Mouse (Mus musculus): ENCODE measurements around the gene Pdcd11. TPM values are rescaled to one million over a fixed set of nuclear protein-coding genes. Genes with fewer than 3 reads are reported as not detected.

Pdcd11 gene
- polyA plus RNA-seq, 1 experiment from 2014 or later: 9.2 TPM

DNA sequence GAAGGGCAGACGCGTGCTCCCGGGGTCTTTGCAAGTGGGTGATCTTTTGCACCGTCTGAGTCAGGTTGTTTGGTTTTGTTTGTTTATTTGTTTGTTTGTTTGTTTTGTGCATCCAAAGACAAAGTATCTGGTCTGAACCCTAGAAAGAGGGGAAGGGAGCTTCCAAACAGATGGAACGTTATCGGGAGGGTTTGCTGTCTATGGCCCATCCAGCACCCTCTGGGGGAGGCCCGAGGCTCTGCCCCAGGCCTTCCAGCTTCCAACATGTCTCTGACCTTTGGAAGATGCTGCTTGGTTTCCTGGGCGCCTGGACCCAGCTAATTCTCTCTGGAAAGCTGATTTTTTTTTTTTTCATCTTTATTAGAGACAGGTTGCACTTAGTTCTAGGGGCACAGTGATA is 89.4 kb downstream of the Pdcd11 start:
- ATAC-seq (ENCODE audit: low read depth): no peak
- Histone ChIP-seq H3K4me2 (ENCODE audit: low read depth, low read length) (peak overlapping the region; percentile 99), H3K4me1 (ENCODE audit: control insufficient read depth, insufficient read depth, low read length) (peaks cover 5% of the 10 kb centered on the region), H3K27ac (replicated peaks; ENCODE audit: low read depth, low read length) (no peak overlapping the region), H3K9ac (ENCODE audit: low read depth, low read length) (no peak overlapping the region), H3K27me3 (replicated peaks; ENCODE audit: control insufficient read depth, insufficient read depth, low read length) (peaks cover 18% of the 10 kb centered on the region), H3K9me3 (ENCODE audit: control insufficient read depth, low read length) (peaks cover 4% of the 10 kb centered on the region; the same call in 1 of the 2 replicates), H3K4me3 (ENCODE audit: low read depth, low read length) (peak overlapping the region; percentile 75), H3K36me3 (ENCODE audit: control insufficient read depth, insufficient read depth, low read length) (no peaks in the 10 kb centered on the region)
- DNase-seq (ENCODE audit: low spot score): no peak
- 16% methylated on average over 8 of the region's 8 CpGs for WGBS

Other genes starting within 250 kb of the Pdcd11 start
- gene Ina, start 76.1 kb upstream of the Pdcd11 start, polyA plus RNA-seq (2014; fragmentation: Nextera tagmentation; extraction: Ambion mirVana): 17.6 and 17.9 TPM in 2 replicates
- 65.6 and 66.3 TPM in 2 replicates for gene Nt5c2, start 75.6 kb upstream of the Pdcd11 start, polyA plus RNA-seq (2014; fragmentation: Nextera tagmentation; extraction: Ambion mirVana)
- gene Pcgf6, start 39.9 kb upstream of the Pdcd11 start, polyA plus RNA-seq (2014; fragmentation: Nextera tagmentation; extraction: Ambion mirVana): 13.9 and 17.8 TPM in 2 replicates
- 6.6 and 7.7 TPM in 2 replicates for gene Taf5, start 23.0 kb upstream of the Pdcd11 start, polyA plus RNA-seq (2014; fragmentation: Nextera tagmentation; extraction: Ambion mirVana)
- 1,191 and 1,453 TPM in 2 replicates for gene Usmg5, start 121 bp upstream of the Pdcd11 start, polyA plus RNA-seq (2014; fragmentation: Nextera tagmentation; extraction: Ambion mirVana)
- 4.3 and 4.9 TPM in 2 replicates for gene Calhm2, start 47.5 kb downstream of the Pdcd11 start, polyA plus RNA-seq (2014; fragmentation: Nextera tagmentation; extraction: Ambion mirVana)
- not detected in 2 replicates for gene Calhm1, start 53.5 kb downstream of the Pdcd11 start, polyA plus RNA-seq (2014; fragmentation: Nextera tagmentation; extraction: Ambion mirVana)
- not detected in 2 replicates for gene Calhm3, start 67.0 kb downstream of the Pdcd11 start, polyA plus RNA-seq (2014; fragmentation: Nextera tagmentation; extraction: Ambion mirVana)
- gene Neurl1a, start 88.1 kb downstream of the Pdcd11 start, polyA plus RNA-seq (2014; fragmentation: Nextera tagmentation; extraction: Ambion mirVana): 7.1 and 8.2 TPM in 2 replicates